Mouse (Mus musculus) megakaryocyte, embryonic 14.5 days (primary cell): ENCODE measurements around the gene Ces1c. TPM values are rescaled to one million over a fixed set of nuclear protein-coding genes. Genes with fewer than 3 reads are reported as not detected.

Experiments used
- H3K27me3 ChIP-seq: replicated peaks from 2 replicates; pipeline ENCODE3; 2012; ENCODE audit warnings: inconsistent platforms
- H3K36me3 ChIP-seq: replicated peaks from 2 replicates; pipeline ENCODE3; 2012; ENCODE audit warnings: low read length, inconsistent platforms, mixed read lengths
- H3K4me1 ChIP-seq: 2 replicates; pipeline ENCODE4 v1.6.1; 2012; ENCODE audit warnings: inconsistent platforms
- H3K4me3 ChIP-seq: replicated peaks from 2 replicates; pipeline ENCODE3; 2012; ENCODE audit warnings: moderate library complexity, mild to moderate bottlenecking, inconsistent platforms
- H3K9me3 ChIP-seq: 2 replicates; pipeline ENCODE4 v1.6.1; 2012; ENCODE audit warnings: inconsistent platforms
- FLI1 ChIP-seq: IDR thresholded peaks from 2 replicates; pipeline ENCODE4 v1.6.1; 2012; ENCODE audit warnings: low read length, inconsistent platforms, mixed read lengths
- GATA1 ChIP-seq: IDR thresholded peaks from 3 replicates; pipeline ENCODE4 v1.6.1; 2012; ENCODE audit warnings: mixed read lengths, low read length, inconsistent platforms, borderline replicate concordance
- polyA plus RNA-seq: library from polyadenylated mRNA; stranded (reverse); fragments of >175 nt; gene quantifications from 2 replicates; pipeline ENCODE4 v1.2.3, GENCODE M21; 2012; ENCODE audit warnings: low replicate concordance; ENCODE audit not compliant: insufficient read depth

Ces1c gene
- polyA plus RNA-seq, 1 experiment = not detected

GRCm38 (mm10) chr8:93126476-93126875, 4.6 kb downstream of the Ces1c start:
- no peaks in the 10 kb centered on the region for H3K36me3 ChIP-seq
- no peaks in the 10 kb centered on the region for H3K9me3 ChIP-seq
- H3K4me1 ChIP-seq = no peaks in the 10 kb centered on the region
- no peak overlapping the region for H3K4me3 ChIP-seq
- H3K27me3 ChIP-seq = no peaks in the 10 kb centered on the region
- TF ChIP-seq FLI1 (no peak), GATA1 (no peak)

DNA sequence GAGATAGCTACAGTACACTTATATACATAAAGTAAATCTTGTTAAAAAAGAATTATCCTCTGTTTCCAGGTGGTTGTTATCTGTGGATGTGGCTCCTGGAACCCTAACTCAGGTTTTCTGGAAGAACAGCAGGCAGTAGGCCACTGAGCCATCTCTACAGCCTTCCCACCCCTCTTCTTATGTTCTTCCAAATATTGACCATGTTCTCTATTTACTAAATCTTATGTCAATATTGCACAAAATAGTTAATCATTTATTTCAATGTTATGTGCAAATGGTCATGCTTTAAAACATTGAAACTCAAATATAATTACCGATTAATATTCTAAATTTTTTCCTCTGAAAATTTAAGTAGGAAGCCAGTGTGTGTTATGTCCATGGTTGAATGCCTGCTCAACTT, 9.1 kb downstream of the Ces1c start:
- H3K9me3 ChIP-seq = no peaks in the 10 kb centered on the region

GRCm38 (mm10) chr8:93095376-93095775, 35.7 kb downstream of the Ces1c start:
- no peak for TF ChIP-seq GATA1
- TF ChIP-seq FLI1 = no peak
- H3K27me3 ChIP-seq = no peaks in the 10 kb centered on the region
- no peaks in the 10 kb centered on the region for H3K9me3 ChIP-seq
- H3K36me3 ChIP-seq = no peaks in the 10 kb centered on the region
- no peaks in the 10 kb centered on the region for H3K4me1 ChIP-seq
- H3K4me3 ChIP-seq = no peak overlapping the region

More for the DNA sequence above, 9.1 kb downstream of the Ces1c start:
- H3K36me3 ChIP-seq = no peaks in the 10 kb centered on the region
- TF ChIP-seq GATA1 = no peak
- no peak for TF ChIP-seq FLI1
- no peaks in the 10 kb centered on the region for H3K27me3 ChIP-seq
- no peaks in the 10 kb centered on the region for H3K4me1 ChIP-seq
- H3K4me3 ChIP-seq = no peak overlapping the region

- no peaks in the 10 kb centered on the region for H3K36me3 ChIP-seq
- TF ChIP-seq GATA1 (no peak), FLI1 (no peak)
- no peaks in the 10 kb centered on the region for H3K27me3 ChIP-seq
- H3K4me3 ChIP-seq = no peak overlapping the region
- H3K4me1 ChIP-seq = no peaks in the 10 kb centered on the region
- no peaks in the 10 kb centered on the region for H3K9me3 ChIP-seq
Measured at GRCm38 (mm10) chr8:93091324-93091723, 39.8 kb downstream of the Ces1c start.

DNA sequence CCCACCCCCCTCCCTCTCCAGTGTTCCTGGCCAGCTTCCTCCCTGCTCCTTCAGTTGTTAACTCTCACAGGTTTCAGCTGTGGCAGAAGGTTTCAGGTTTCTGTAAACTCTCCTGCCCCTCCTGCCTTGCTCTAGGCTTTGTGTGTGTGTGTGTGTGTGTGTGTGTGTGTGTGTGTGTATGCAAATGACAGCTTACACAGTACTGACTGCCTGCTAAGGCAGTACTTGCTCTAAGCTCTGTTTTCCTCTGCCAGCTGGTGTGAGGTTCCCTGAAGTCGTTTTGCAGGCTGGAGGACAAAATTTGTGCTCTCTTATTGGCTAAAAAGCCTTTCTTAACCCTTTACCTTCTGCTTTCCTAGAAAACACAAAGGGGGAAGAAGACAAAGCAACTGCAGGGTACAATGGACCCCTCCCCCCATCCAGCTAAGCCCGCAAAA, 42.4 kb downstream of the Ces1c start:
- no peaks in the 10 kb centered on the region for H3K9me3 ChIP-seq

GRCm38 (mm10) chr8:93088193-93088592, 42.9 kb downstream of the Ces1c start:
- Histone ChIP-seq H3K4me1 (no peaks in the 10 kb centered on the region), H3K27me3 (no peaks in the 10 kb centered on the region), H3K4me3 (no peak overlapping the region), H3K36me3 (no peaks in the 10 kb centered on the region), H3K9me3 (no peaks in the 10 kb centered on the region)
- no peak for TF ChIP-seq FLI1
- no peak for TF ChIP-seq GATA1

More for the DNA sequence above, 42.4 kb downstream of the Ces1c start:
- Histone ChIP-seq H3K36me3 (no peaks in the 10 kb centered on the region), H3K27me3 (no peaks in the 10 kb centered on the region), H3K4me3 (no peak overlapping the region), H3K4me1 (no peaks in the 10 kb centered on the region)
- no peak for TF ChIP-seq FLI1
- TF ChIP-seq GATA1 = no peak

- no peak within 1 kb of the TSS for H3K4me3 ChIP-seq
- H3K4me1 ChIP-seq = no peaks in the 10 kb centered on the region
- TF ChIP-seq FLI1 (no peak), GATA1 (no peak)
- H3K36me3 ChIP-seq = no peaks in the 10 kb centered on the region
- no peaks in the 10 kb centered on the region for H3K9me3 ChIP-seq
- no peaks in the 10 kb centered on the region for H3K27me3 ChIP-seq
Measured at GRCm38 (mm10) chr8:93079887-93080286, 51.2 kb downstream of the Ces1c start, which contains the start of gene Ces1b. Gene Ces1b, minus strand, starts transcription at chr8:93080017.

GRCm38 (mm10) chr8:93075251-93075650, 55.8 kb downstream of the Ces1c start:
- Histone ChIP-seq H3K4me1 (no peaks in the 10 kb centered on the region), H3K36me3 (no peaks in the 10 kb centered on the region), H3K9me3 (no peaks in the 10 kb centered on the region), H3K27me3 (no peaks in the 10 kb centered on the region), H3K4me3 (no peak overlapping the region)
- TF ChIP-seq FLI1 (no peak), GATA1 (no peak)

GRCm38 (mm10) chr8:93063416-93064117, 67.5 kb downstream of the Ces1c start:
- H3K4me3 ChIP-seq = no peak overlapping the region
- no peaks in the 10 kb centered on the region for H3K27me3 ChIP-seq
- no peaks in the 10 kb centered on the region for H3K4me1 ChIP-seq
- H3K9me3 ChIP-seq = no peaks in the 10 kb centered on the region
- TF ChIP-seq GATA1 (no peak), FLI1 (no peak)
- H3K36me3 ChIP-seq = no peaks in the 10 kb centered on the region

GRCm38 (mm10) chr8:93059185-93059584, 71.9 kb downstream of the Ces1c start:
- no peaks in the 10 kb centered on the region for H3K9me3 ChIP-seq
- no peaks in the 10 kb centered on the region for H3K27me3 ChIP-seq
- no peaks in the 10 kb centered on the region for H3K36me3 ChIP-seq
- no peak overlapping the region for H3K4me3 ChIP-seq
- H3K4me1 ChIP-seq = no peaks in the 10 kb centered on the region
- TF ChIP-seq GATA1 (no peak), FLI1 (no peak)
